Mouse (Mus musculus) monocyte, adult 5-6 weeks (primary cell): ENCODE measurements around the gene Myo1e. TPM values are rescaled to one million over a fixed set of nuclear protein-coding genes. Genes with fewer than 3 reads are reported as not detected.

Experiments used
- ATAC-seq: fragments of 153-309, 156-312 bp; replicated peaks from 2 replicates; pipeline ENCODE4 v1.8.0; 2017; ENCODE audit warnings: mild to moderate bottlenecking; ENCODE audit not compliant: low TSS enrichment, insufficient number of reproducible peaks, severe bottlenecking, poor library complexity, low FRiP score
- total RNA-seq: library from RNA; stranded (forward); fragments of 200-1000, 200-491, 200-594 nt; gene quantifications from 3 replicates; pipeline ENCODE4 v1.2.3, GENCODE M21; 2017

The Myo1e gene
- total RNA-seq, 1 experiment from 2014 or later: 17.7 TPM

- no peak for ATAC-seq
Measured at GRCm38 (mm10) chr9:70271631-70272030, 64.5 kb downstream of the Myo1e start.

DNA sequence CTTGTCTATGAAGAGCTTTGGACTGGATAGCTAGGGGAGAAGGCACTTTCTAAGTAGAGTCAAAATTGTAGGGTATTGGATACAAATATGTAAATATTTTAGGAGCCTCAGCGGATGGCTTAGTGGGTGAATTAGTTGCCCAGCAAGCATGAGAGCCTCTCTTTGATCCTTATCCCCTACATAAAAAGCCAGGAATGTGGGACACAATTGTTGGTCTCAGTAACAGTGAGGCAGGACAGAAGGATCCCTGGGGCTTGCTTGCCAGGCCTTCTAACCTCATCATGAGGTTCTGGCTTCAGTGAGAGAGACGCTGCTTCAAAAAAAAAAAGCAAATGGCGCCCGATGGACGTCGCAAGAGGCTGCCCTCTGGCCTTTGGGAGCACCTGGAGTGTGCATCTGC is 66.9 kb downstream of the Myo1e start:
- ATAC-seq: no peak

- no peak for ATAC-seq
Measured at GRCm38 (mm10) chr9:70274476-70274875, 67.3 kb downstream of the Myo1e start.

- no peak for ATAC-seq
Measured at GRCm38 (mm10) chr9:70274887-70275555, 67.9 kb downstream of the Myo1e start.

DNA sequence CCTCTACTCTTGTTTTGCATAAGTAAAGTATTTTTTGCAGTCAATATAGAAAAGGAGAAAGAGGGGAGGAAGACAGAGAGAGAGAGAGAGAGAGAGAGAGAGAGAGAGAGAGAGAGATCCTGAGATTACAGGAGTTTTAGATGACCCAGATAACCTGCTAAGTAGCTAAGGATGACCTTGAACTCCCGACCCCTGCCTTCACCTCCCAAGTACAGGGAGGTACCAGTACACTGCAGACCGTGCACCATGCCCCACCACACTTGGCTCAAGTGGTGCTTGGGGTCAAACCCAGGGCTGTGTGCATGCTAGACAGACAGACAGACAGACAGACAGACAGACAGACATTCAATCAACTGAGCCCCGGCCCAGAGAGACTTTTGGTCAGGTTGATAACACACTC is 69.9 kb downstream of the Myo1e start:
- no peak for ATAC-seq

- no peak for ATAC-seq
Measured at GRCm38 (mm10) chr9:70277529-70277982, 70.4 kb downstream of the Myo1e start.

DNA sequence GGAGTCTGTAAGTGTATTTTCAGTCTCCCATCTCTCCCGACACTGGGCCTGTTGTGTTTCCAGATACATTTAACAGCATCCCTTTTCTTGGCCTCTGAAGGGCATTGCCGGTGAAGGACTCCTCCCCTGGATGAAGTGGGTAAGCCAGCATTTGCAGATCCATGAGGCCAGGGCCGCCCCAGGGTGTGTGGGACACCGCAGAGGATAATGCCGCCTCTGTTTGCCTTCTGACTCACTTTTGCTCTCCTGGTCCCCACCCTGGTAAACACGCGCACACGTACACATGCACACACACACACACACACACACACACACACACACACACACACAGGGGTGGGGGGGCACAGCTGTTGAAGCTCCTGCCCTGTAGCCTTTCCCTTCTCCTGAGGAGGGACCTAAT is 74.3 kb downstream of the Myo1e start:
- no peak for ATAC-seq

- ATAC-seq: no peak
Measured at GRCm38 (mm10) chr9:70282107-70282506, 75.0 kb downstream of the Myo1e start.

DNA sequence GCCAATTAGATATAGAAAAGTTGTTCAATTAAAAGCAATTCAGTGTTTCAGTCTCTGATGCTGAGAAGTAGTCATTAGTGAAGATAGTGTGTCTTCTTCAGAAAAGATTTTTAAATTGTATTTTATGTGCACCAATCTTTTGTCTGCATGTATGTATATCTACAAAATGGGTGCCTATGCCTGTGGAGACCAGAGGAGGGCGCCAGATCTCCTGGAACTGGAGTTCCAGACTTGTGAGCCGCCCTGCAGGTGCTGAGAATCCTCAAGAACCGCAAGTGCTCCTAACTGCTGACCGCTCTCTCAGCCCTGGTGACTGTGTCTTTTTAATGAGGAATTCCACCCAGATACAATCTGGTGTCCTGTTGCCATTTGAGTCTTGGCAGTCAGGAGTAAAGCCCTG is 76.0 kb downstream of the Myo1e start:
- no peak for ATAC-seq

DNA sequence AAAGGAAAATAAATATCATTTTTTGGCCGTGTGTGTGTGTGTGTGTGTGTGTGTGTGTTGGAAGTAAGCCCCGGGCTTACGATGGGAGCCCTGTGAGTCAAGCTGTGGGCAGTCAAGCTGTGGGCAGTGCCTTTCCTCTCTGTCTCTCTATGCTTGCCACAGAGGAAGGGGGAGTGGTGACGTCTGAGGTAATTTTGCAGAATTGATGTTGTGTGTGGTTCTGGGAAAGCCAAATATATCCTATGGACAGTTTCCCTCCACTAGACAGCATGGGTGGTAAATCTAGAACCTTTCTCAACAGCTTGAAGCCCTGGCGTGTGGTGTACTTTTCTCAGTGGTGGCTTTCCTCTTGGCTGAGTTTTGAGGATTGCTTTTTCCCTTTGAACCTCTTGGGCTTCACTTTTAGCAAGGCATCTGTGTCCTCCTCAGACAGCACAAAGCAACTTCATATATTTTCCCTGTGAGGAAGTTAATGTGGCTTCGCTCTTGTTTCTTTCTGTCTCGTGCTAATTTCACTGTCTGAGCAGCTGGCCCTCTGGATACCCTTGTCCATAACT is 77.5 kb downstream of the Myo1e start:
- ATAC-seq: no peak

DNA sequence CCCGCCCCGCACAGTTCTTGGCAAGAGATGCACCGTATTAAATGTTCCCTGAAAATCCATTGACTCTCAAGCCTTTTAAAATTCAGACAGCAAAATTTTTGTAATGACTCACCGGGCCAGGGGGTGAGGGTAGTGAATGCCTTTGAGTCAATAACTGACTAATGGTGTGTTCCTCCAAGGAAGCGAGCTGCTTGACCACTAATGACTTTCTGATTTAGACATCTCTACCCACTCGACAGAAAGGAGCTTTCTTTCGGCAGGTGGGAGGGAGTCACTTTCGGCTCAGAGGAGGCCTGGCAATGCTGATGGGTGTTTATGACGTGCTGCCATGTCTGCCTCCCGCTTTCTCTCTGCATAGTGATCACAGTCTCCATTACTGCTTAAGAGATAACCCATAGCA is 83.6 kb downstream of the Myo1e start:
- ATAC-seq: no peak

GRCm38 (mm10) chr9:70296916-70297315 is 89.8 kb downstream of the Myo1e start:
- no peak for ATAC-seq

DNA sequence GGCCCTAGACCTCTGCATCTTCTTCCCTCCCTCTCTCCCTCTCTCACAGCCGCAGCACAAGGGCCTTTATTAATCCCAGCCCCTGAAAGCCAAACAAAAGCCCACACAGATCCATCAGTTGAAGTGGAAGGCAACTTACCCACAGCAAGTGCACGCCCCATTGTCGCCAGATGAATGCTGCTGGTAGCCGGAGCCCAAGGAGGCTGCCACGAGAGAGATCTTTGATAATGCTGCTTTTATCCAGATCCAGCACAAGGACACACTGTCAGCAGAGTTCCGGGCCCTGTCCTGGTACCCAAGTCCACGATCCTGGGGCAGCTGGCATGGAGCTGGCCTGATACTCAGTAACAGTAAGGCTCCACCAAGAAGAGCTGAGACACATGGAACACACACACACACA is 91.1 kb downstream of the Myo1e start:
- no peak for ATAC-seq

DNA sequence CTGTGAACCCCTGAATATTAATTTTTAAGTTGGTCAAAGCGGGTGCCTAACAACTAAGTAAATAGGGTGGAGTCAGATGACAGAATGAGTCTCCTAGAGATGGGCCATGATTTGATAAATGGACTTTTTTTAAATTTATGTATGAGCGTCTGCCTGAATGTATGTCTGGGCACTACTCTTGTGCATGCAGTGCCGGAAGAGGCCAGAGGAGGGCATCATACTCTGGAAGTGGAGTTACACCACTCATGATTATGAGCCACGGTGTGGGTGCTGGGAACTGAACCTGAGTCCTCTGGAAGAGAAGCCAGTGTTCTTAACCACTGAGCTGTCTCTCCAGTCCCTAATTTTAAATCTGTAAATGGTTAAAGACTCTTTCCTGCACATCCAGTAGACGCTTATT is 93.6 kb downstream of the Myo1e start:
- ATAC-seq: no peak

DNA sequence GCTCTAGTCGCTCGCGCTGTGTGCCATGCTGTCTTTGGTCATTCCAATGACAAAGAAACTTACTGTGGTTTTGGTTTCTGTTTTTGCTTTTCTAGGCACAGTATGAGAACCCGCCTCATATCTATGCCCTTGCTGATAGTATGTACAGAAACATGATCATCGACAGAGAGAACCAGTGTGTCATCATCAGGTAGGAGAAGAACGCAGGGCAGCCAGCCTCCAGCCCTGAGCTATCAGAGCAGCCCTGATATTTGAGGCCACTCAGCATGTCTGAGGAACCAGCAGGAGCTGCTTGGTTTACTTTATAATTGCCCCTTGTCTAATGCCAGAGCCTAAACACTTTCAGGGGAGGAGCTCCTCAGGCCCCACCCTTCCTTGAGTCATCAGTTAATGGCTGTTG is 94.4 kb downstream of the Myo1e start:
- ATAC-seq: no peak

GRCm38 (mm10) chr9:70304901-70305300 is 97.8 kb downstream of the Myo1e start:
- ATAC-seq: no peak

- ATAC-seq: no peak
Measured at GRCm38 (mm10) chr9:70310046-70310445, 102.9 kb downstream of the Myo1e start.

DNA sequence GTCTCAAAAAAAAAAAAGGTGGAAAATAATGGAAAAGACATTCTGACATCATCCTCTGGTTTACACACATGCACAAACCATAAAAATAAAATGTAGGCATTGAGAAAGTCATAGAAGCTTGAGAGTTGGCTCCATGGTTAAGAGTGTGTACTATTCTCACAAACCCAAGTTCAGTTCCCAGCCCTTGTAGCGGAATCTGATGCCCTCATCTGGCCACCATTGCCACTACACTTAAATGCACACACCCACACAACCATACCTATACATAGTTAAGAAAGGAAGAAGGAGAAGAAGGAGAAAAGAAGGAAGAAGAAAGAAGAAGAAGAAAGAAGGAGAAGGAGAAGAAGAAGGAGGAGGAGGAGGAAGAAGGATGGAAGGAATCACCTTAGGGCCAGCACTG is 106.9 kb downstream of the Myo1e start:
- no peak for ATAC-seq

GRCm38 (mm10) chr9:70315130-70315529 is 108.0 kb downstream of the Myo1e start:
- no peak for ATAC-seq

- ATAC-seq: no peak
Measured at GRCm38 (mm10) chr9:70318601-70319000, 111.5 kb downstream of the Myo1e start.

- no peak for ATAC-seq
Measured at GRCm38 (mm10) chr9:70324336-70324735, 117.2 kb downstream of the Myo1e start.
